Mouse (Mus musculus) kidney, adult 2 months (tissue): ENCODE results near the gene Psma6.

Experiments
- CTCF ChIP-seq: fragments of 200-500 bp; conservative IDR thresholded peaks from 2 replicates; pipeline ENCODE4 v1.5.1; 2011; ENCODE audit warnings: low read depth, mild to moderate bottlenecking, control low read depth, low read length, moderate library complexity, mixed read lengths; ENCODE audit not compliant: insufficient read depth, insufficient read length
- POLR2A ChIP-seq: fragments of 200-500 bp; IDR thresholded peaks from one replicate; pipeline ENCODE4 v1.6.1; 2011; ENCODE audit warnings: low read depth, low read length, control low read depth

DNA sequence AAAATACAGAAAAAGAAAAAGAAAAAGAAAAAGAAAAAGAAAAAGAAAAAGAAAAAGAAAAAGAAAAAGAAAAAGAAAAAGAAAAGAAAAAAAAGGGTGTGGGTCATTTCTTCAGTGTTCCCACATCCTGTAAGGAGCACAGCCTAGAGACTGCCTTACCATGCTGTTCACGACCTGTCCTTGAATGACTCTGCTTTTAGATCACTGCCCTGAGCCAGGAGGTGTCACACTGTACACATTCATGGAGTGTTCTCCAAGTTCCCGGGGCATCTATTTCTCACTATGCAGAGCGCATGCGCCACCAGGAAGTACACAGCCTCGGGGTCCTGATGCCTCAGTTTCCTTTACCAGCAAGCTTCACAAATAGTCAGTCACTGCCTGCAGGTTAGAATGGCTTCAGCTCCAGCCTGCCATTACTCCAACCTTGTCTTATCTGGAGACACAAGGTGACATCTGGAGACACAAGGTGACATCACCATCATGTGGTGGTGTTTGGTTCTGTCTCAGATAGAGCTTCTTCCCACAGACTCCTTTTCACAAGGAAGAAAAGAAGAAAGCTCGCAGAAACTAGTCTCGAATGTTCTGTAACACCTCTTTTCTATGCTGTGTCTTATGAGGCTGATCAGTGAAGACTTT, 48.4 kb downstream of the Psma6 start:
- no peak for TF ChIP-seq CTCF
- no peak for TF ChIP-seq POLR2A
